12 mouse cellular contexts compared by ENCODE assay signal in the genomic region with DNA sequence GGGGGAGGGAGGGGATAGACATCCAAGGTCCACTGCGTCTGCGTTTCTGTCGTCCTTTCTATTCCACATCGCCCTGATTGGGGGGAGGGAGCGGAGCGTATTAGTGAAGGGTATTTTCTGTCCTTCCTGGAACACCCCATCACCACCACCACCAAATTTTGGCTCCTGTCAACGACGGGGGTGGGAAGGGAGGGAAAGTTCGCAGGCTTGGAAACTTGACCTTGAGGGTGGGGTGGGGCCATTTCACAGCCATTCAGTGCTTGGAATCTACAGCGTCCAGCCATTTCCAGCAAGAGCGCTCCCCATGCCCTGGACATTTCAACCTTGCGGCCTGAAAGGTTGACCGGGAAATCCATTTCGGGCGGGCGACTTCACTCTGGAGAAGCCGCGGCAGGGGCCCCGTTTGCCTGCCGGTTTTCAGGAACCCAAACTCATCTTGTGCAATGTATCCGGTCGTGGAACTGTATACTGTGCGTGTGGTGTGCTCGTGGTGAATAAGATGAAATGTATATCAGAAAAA. TPM values are rescaled to one million over a fixed set of nuclear protein-coding genes. Genes with fewer than 3 reads are reported as not detected.
DNase-seq lines count a peak whose midpoint lies in the region; ATAC-seq and TF ChIP-seq lines count a peak whose summit lies in the region.
"Had no signal": no experiment of that assay in that cellular context is flagged by ENCODE, and none has a peak within 500 bp of the region (broad histone marks: within the 10 kb centered on the region; RNA-seq: fewer than 3 reads in every experiment).

No protein-coding gene starts in this region.

- H3K36me3 ChIP-seq in hindbrain, embryonic 13.5 days, result peaks cover 4% of the 10 kb centered on the region; the same call in 1 of the 2 replicates
- H3K36me3 ChIP-seq in midbrain, embryonic 10.5 days, result no peaks in the 10 kb centered on the region
- H3K36me3 ChIP-seq in intestine, postnatal 0 days (ENCODE audit: control insufficient read depth, insufficient read depth), result no peaks in the 10 kb centered on the region

- peaks cover 98% of the 10 kb centered on the region for H3K27me3 ChIP-seq in hindbrain, embryonic 13.5 days
- peaks cover 100% of the 10 kb centered on the region for H3K27me3 ChIP-seq in midbrain, embryonic 10.5 days (ENCODE audit: low read depth, poor library complexity, severe bottlenecking)
- H3K27me3 ChIP-seq in intestine, postnatal 0 days (replicated peaks; ENCODE audit: control insufficient read depth, insufficient read depth, low read length), result peaks cover 96% of the 10 kb centered on the region

- 2% methylated on average over 24 of the region's 24 CpGs for WGBS in hindbrain, embryonic 13.5 days
- WGBS in midbrain, embryonic 10.5 days, result under 1% methylated on average over 24 of the region's 24 CpGs
- WGBS in intestine, postnatal 0 days, result 2% methylated on average over 24 of the region's 24 CpGs

- DNase-seq in B cell, adult 2 months, result peak; percentile 11 to 19
- peak; percentile 30 for DNase-seq in ZHBTc4 (ENCODE audit: low read depth, low spot score)
- DNase-seq in midbrain, embryonic 10.5 days (ENCODE audit: low spot score), result peak; percentile 44
- no peak for DNase-seq in cerebellum, adult 9-10 months
- DNase-seq in lung, postnatal 14 days, result no peak

- H3K9ac ChIP-seq in hindbrain, embryonic 13.5 days, result peak overlapping the region; percentile 86
- H3K9ac ChIP-seq in intestine, postnatal 0 days (ENCODE audit: low read depth, low read length), result no peak overlapping the region

- peak overlapping the region; percentile 97 for H3K27ac ChIP-seq in hindbrain, embryonic 13.5 days
- no peak overlapping the region for H3K27ac ChIP-seq in midbrain, embryonic 10.5 days (replicated peaks)
- H3K27ac ChIP-seq in intestine, postnatal 0 days (ENCODE audit: low read depth, low read length), result no peak overlapping the region
- H3K27ac ChIP-seq: left cerebral cortex, adult 2 months had no signal

- H3K4me3 ChIP-seq in hindbrain, embryonic 13.5 days, result peak overlapping the region; percentile 58
- peak overlapping the region; percentile 40 for H3K4me3 ChIP-seq in midbrain, embryonic 10.5 days
- no peak overlapping the region for H3K4me3 ChIP-seq in intestine, postnatal 0 days (ENCODE audit: low read depth, low read length)
- H3K4me3 ChIP-seq: left cerebral cortex, adult 2 months had no signal

- peaks cover 50% of the 10 kb centered on the region for H3K4me1 ChIP-seq in hindbrain, embryonic 13.5 days (replicated peaks)
- H3K4me1 ChIP-seq in midbrain, embryonic 10.5 days, result peaks cover 49% of the 10 kb centered on the region
- no peaks in the 10 kb centered on the region for H3K4me1 ChIP-seq in intestine, postnatal 0 days (replicated peaks; ENCODE audit: control insufficient read depth, insufficient read depth, low read length)

- no peaks in the 10 kb centered on the region for H3K9me3 ChIP-seq in hindbrain, embryonic 13.5 days
- no peaks in the 10 kb centered on the region for H3K9me3 ChIP-seq in midbrain, embryonic 10.5 days (replicated peaks)
- H3K9me3 ChIP-seq in intestine, postnatal 0 days (ENCODE audit: control insufficient read depth), result no peaks in the 10 kb centered on the region

- H3K4me2 ChIP-seq in hindbrain, embryonic 13.5 days, result peak overlapping the region; percentile 67
- H3K4me2 ChIP-seq in intestine, postnatal 0 days (replicated peaks; ENCODE audit: low read depth), result no peak overlapping the region

- no peak for TF ChIP-seq CTCF in intestine, postnatal 0 days (IDR thresholded peaks at IDR 0.05; ENCODE audit: low read depth)

- no peak for ATAC-seq in hindbrain, embryonic 13.5 days (ENCODE audit: low FRiP score)
- no peak for ATAC-seq in intestine, postnatal 0 days
- no peak for ATAC-seq in monocyte, adult 5-6 weeks (replicated peaks; ENCODE audit: insufficient number of reproducible peaks, low FRiP score, low TSS enrichment, poor library complexity, severe bottlenecking)

RNA-seq across cellular contexts. Expression of a gene that starts 4.7 kb away (rescaled TPM):
- 6.6 and 8.1 TPM in 2 replicates for polyA plus RNA-seq in hindbrain, embryonic 13.5 days (2015; fragmentation: Nextera tagmentation; extraction: Ambion mirVana)
- polyA plus RNA-seq in midbrain, embryonic 10.5 days (2016; fragmentation: Nextera tagmentation; extraction: Ambion mirVana), result 0.25 and 0.68 TPM in 2 replicates
- not detected in 2 replicates for polyA plus RNA-seq in intestine, postnatal 0 days (2015; fragmentation: Nextera tagmentation; extraction: Ambion mirVana)
- not detected in 3 replicates for total RNA-seq in monocyte, adult 5-6 weeks (2017)
- total RNA-seq: MEL had no signal
- polyA plus RNA-seq: small intestine, adult 2 months; urinary bladder, adult 2 months had no signal

RNA-seq across cellular contexts. Expression of a gene that starts 9.5 kb away (rescaled TPM):
- 12.4 and 12.6 TPM in 2 replicates for polyA plus RNA-seq in hindbrain, embryonic 13.5 days (2015; fragmentation: Nextera tagmentation; extraction: Ambion mirVana)
- 14.1 and 14.8 TPM in 2 replicates for polyA plus RNA-seq in midbrain, embryonic 10.5 days (2016; fragmentation: Nextera tagmentation; extraction: Ambion mirVana)
- 3.7 and 5.3 TPM in 2 replicates for polyA plus RNA-seq in intestine, postnatal 0 days (2015; fragmentation: Nextera tagmentation; extraction: Ambion mirVana)
- total RNA-seq in monocyte, adult 5-6 weeks (2017), result 22.5 to 30.7 TPM (median 30.6 TPM) in 3 replicates

RNA-seq across cellular contexts. Expression of a gene that starts 50.0 kb away (rescaled TPM):
- polyA plus RNA-seq in hindbrain, embryonic 13.5 days (2015; fragmentation: Nextera tagmentation; extraction: Ambion mirVana), result 8.0 and 8.5 TPM in 2 replicates
- polyA plus RNA-seq in midbrain, embryonic 10.5 days (2016; fragmentation: Nextera tagmentation; extraction: Ambion mirVana), result 3.6 and 3.7 TPM in 2 replicates
- polyA plus RNA-seq in intestine, postnatal 0 days (2015; fragmentation: Nextera tagmentation; extraction: Ambion mirVana), result 3.3 and 3.4 TPM in 2 replicates
- total RNA-seq in monocyte, adult 5-6 weeks (2017), result 16.0 to 28.4 TPM (median 16.3 TPM) in 3 replicates

Comparison
In these comparisons a context has a peak if more than half of its experiments do, and no peak if none do; other contexts are left out.
1. DNase-seq: peak in B cell, adult 2 months (2 of 2), ZHBTc4 (single experiment) and midbrain, embryonic 10.5 days (single experiment); none in cerebellum, adult 9-10 months (single experiment) and lung, postnatal 14 days (single experiment).